Mouse (Mus musculus) hindbrain, embryonic 15.5 days (tissue): Measurements from ENCODE around the gene Slc22a14. TPM values are rescaled to one million over a fixed set of nuclear protein-coding genes. Genes with fewer than 3 reads are reported as not detected.
"Not testable (repeated sequence)": the region's sequence is repeated elsewhere in the genome, so short reads cannot be mapped to it uniquely, and the experiment has no call there.

Experiments
- ATAC-seq: fragments of 200-750 bp; cut with Nextera tagmentation; 2 replicates; pipeline ENCODE4 v1.8.0; 2017; ENCODE audit warnings: low read depth, moderate number of reproducible peaks, moderate TSS enrichment; ENCODE audit not compliant: low FRiP score
- H3K27ac ChIP-seq: fragments of 300-500 bp; sonication (generic); replicated peaks from 2 replicates; pipeline ENCODE4 v1.5.1; 2015; ENCODE audit warnings: mild to moderate bottlenecking, inconsistent platforms
- H3K27me3 ChIP-seq: fragments of 300-500 bp; sonication (generic); 2 replicates; pipeline ENCODE4 v1.6.1; 2015; ENCODE audit warnings: control low read depth, inconsistent platforms
- H3K36me3 ChIP-seq: fragments of 300-500 bp; sonication (generic); 2 replicates; pipeline ENCODE4 v1.6.1; 2015; ENCODE audit warnings: control low read depth, inconsistent platforms
- H3K4me1 ChIP-seq: fragments of 300-500 bp; sonication (generic); replicated peaks from 2 replicates; pipeline ENCODE4 v1.6.1; 2015; ENCODE audit warnings: control low read depth, inconsistent platforms
- H3K4me2 ChIP-seq: fragments of 300-500 bp; sonication (generic); 2 replicates; pipeline ENCODE4 v1.6.1; 2015; ENCODE audit warnings: moderate library complexity, mild to moderate bottlenecking, inconsistent platforms
- H3K4me3 ChIP-seq: fragments of 300-500 bp; sonication (generic); 2 replicates; pipeline ENCODE4 v1.5.1; 2015; ENCODE audit warnings: mild to moderate bottlenecking, inconsistent platforms
- H3K9ac ChIP-seq: fragments of 300-500 bp; sonication (generic); 2 replicates; pipeline ENCODE4 v1.6.1; 2015; ENCODE audit warnings: inconsistent platforms
- H3K9me3 ChIP-seq: fragments of 300-500 bp; sonication (generic); 2 replicates; pipeline ENCODE4 v1.6.1; 2016; ENCODE audit warnings: control low read depth, inconsistent platforms
- WGBS: fragments of 180-500 bp; shearing (Covaris S2); methylation state at CpG from one replicate; pipeline ENCODE4 v1.1.7; 2015; 5-methylcytosine and 5-hydroxymethylcytosine counted together
- polyA plus RNA-seq: library from polyadenylated mRNA; unstranded; fragments of >200 nt; fragmentation: Nextera tagmentation; extraction: Ambion mirVana; gene quantifications from 2 replicates; pipeline ENCODE4 v1.2.1, GENCODE M21; 2015

The Slc22a14 gene
- polyA plus RNA-seq, 1 experiment from 2014 or later: not detected

- H3K36me3 ChIP-seq: no peaks in the 10 kb centered on the region
- no peak overlapping the region for H3K9ac ChIP-seq
- H3K27ac ChIP-seq: no peak overlapping the region
- no peak overlapping the region for H3K4me3 ChIP-seq
- WGBS: 63% methylated on average over 5 of the region's 5 CpGs
- no peak for ATAC-seq
- H3K27me3 ChIP-seq: no peaks in the 10 kb centered on the region
- no peaks in the 10 kb centered on the region for H3K9me3 ChIP-seq
- H3K4me2 ChIP-seq: no peak overlapping the region
- no peaks in the 10 kb centered on the region for H3K4me1 ChIP-seq
Observed at GRCm38 (mm10) chr9:119388956-119389355, 23.6 kb upstream of the Slc22a14 start.

GRCm38 (mm10) chr9:119382603-119383002 lies 17.2 kb upstream of the Slc22a14 start:
- Histone ChIP-seq H3K36me3 (no peaks in the 10 kb centered on the region), H3K4me2 (no peak overlapping the region), H3K27ac (no peak overlapping the region), H3K4me3 (no peak overlapping the region), H3K4me1 (no peaks in the 10 kb centered on the region; the same call in 1 of the 2 replicates), H3K27me3 (no peaks in the 10 kb centered on the region), H3K9ac (no peak overlapping the region), H3K9me3 (no peaks in the 10 kb centered on the region)
- WGBS: 62% methylated on average over 6 of the region's 6 CpGs
- no peak for ATAC-seq

- WGBS: 93% methylated on average over 4 of the region's 4 CpGs
- no peak overlapping the region for H3K27ac ChIP-seq
- no peaks in the 10 kb centered on the region for H3K36me3 ChIP-seq
- H3K9me3 ChIP-seq: no peaks in the 10 kb centered on the region
- H3K4me2 ChIP-seq: no peak overlapping the region
- no peak overlapping the region for H3K9ac ChIP-seq
- no peak for ATAC-seq
- no peaks in the 10 kb centered on the region; the same call in 1 of the 2 replicates for H3K4me1 ChIP-seq
- H3K27me3 ChIP-seq: no peaks in the 10 kb centered on the region
- no peak overlapping the region for H3K4me3 ChIP-seq
Observed at GRCm38 (mm10) chr9:119378231-119378630, 12.9 kb upstream of the Slc22a14 start.

GRCm38 (mm10) chr9:119375556-119375955 lies 10.2 kb upstream of the Slc22a14 start:
- Histone ChIP-seq H3K4me2 (no peak overlapping the region), H3K36me3 (no peaks in the 10 kb centered on the region), H3K9ac (no peak overlapping the region), H3K9me3 (no peaks in the 10 kb centered on the region), H3K27me3 (no peaks in the 10 kb centered on the region), H3K4me3 (no peak overlapping the region), H3K4me1 (no peaks in the 10 kb centered on the region), H3K27ac (no peak overlapping the region)
- WGBS: 66% methylated on average over 6 of the region's 6 CpGs
- no peak for ATAC-seq

- Histone ChIP-seq H3K9ac (no peak overlapping the region), H3K4me3 (no peak overlapping the region), H3K4me1 (no peaks in the 10 kb centered on the region), H3K27me3 (no peaks in the 10 kb centered on the region), H3K9me3 (no peaks in the 10 kb centered on the region), H3K36me3 (no peaks in the 10 kb centered on the region), H3K4me2 (no peak overlapping the region), H3K27ac (no peak overlapping the region)
- 76% methylated on average over 3 of the region's 3 CpGs for WGBS
- ATAC-seq: no peak
Observed at GRCm38 (mm10) chr9:119375008-119375407, 9.7 kb upstream of the Slc22a14 start.

- 82% methylated on average over 4 of the region's 4 CpGs for WGBS
- H3K27me3 ChIP-seq: no peaks in the 10 kb centered on the region
- H3K4me1 ChIP-seq: no peaks in the 10 kb centered on the region
- no peak overlapping the region for H3K27ac ChIP-seq
- no peaks in the 10 kb centered on the region for H3K36me3 ChIP-seq
- no peak for ATAC-seq
- H3K9me3 ChIP-seq: no peaks in the 10 kb centered on the region
- H3K4me3 ChIP-seq: no peak overlapping the region
- H3K4me2 ChIP-seq: no peak overlapping the region
- no peak overlapping the region for H3K9ac ChIP-seq
Observed at GRCm38 (mm10) chr9:119371251-119371650, 5.9 kb upstream of the Slc22a14 start.

GRCm38 (mm10) chr9:119370770-119371169 lies 5.4 kb upstream of the Slc22a14 start:
- not testable (repeated sequence) for H3K4me3 ChIP-seq, H3K4me1 ChIP-seq, H3K27me3 ChIP-seq, H3K9ac ChIP-seq, H3K9me3 ChIP-seq, H3K36me3 ChIP-seq, ATAC-seq, H3K4me2 ChIP-seq, H3K27ac ChIP-seq
- WGBS: 93% methylated on average over 4 of the region's 4 CpGs

GRCm38 (mm10) chr9:119368367-119368766 lies 3.0 kb upstream of the Slc22a14 start:
- Histone ChIP-seq H3K4me3 (no peak overlapping the region), H3K27ac (no peak overlapping the region), H3K9ac (no peak overlapping the region), H3K27me3 (no peaks in the 10 kb centered on the region), H3K4me1 (no peaks in the 10 kb centered on the region), H3K4me2 (no peak overlapping the region), H3K9me3 (no peaks in the 10 kb centered on the region), H3K36me3 (no peaks in the 10 kb centered on the region)
- ATAC-seq: no peak
- 83% methylated on average over 3 of the region's 3 CpGs for WGBS

GRCm38 (mm10) chr9:119363229-119363628 lies 2.1 kb downstream of the Slc22a14 start:
- 94% methylated on average over 12 of the region's 12 CpGs for WGBS
- no peaks in the 10 kb centered on the region for H3K9me3 ChIP-seq
- peaks cover 2% of the 10 kb centered on the region; the same call in 1 of the 2 replicates for H3K4me1 ChIP-seq
- no peak overlapping the region for H3K4me2 ChIP-seq
- no peaks in the 10 kb centered on the region for H3K27me3 ChIP-seq
- no peaks in the 10 kb centered on the region for H3K36me3 ChIP-seq
- no peak overlapping the region for H3K9ac ChIP-seq
- ATAC-seq: no peak
- H3K27ac ChIP-seq: no peak overlapping the region
- H3K4me3 ChIP-seq: no peak overlapping the region

GRCm38 (mm10) chr9:119361416-119361815 lies 3.9 kb downstream of the Slc22a14 start:
- Histone ChIP-seq H3K4me3 (no peak overlapping the region), H3K9ac (no peak overlapping the region), H3K4me2 (no peak overlapping the region), H3K4me1 (peaks cover 8% of the 10 kb centered on the region), H3K36me3 (no peaks in the 10 kb centered on the region), H3K27me3 (no peaks in the 10 kb centered on the region), H3K27ac (no peak overlapping the region), H3K9me3 (no peaks in the 10 kb centered on the region)
- no peak for ATAC-seq
- 94% methylated on average over 5 of the region's 5 CpGs for WGBS

GRCm38 (mm10) chr9:119358058-119358429 lies 7.3 kb downstream of the Slc22a14 start:
- H3K4me1 ChIP-seq: peaks cover 8% of the 10 kb centered on the region
- H3K27me3 ChIP-seq: no peaks in the 10 kb centered on the region
- 34% methylated on average over 9 of the region's 9 CpGs for WGBS
- H3K4me2 ChIP-seq: peak overlapping the region; percentile 82
- no peak for ATAC-seq
- H3K27ac ChIP-seq: no peak overlapping the region
- no peaks in the 10 kb centered on the region; the same call in 1 of the 2 replicates for H3K36me3 ChIP-seq
- H3K9ac ChIP-seq: 0 out of 2 replicates have a peak overlapping the region, but pooled peaks have one; percentile 62
- H3K9me3 ChIP-seq: no peaks in the 10 kb centered on the region
- H3K4me3 ChIP-seq: peak overlapping the region; percentile 79

GRCm38 (mm10) chr9:119357331-119358057 lies 7.9 kb downstream of the Slc22a14 start, which contains the start of gene Xylb:
Xylb (plus strand) TSS chr9:119357381.
- Histone ChIP-seq H3K27me3 (no peaks in the 10 kb centered on the region), H3K4me1 (peaks cover 8% of the 10 kb centered on the region), H3K27ac (no peak within 1 kb of the TSS), H3K9me3 (no peaks in the 10 kb centered on the region), H3K9ac (peak within 1 kb of the TSS; percentile 62), H3K4me2 (peak within 1 kb of the TSS; percentile 82), H3K4me3 (peak within 1 kb of the TSS; percentile 79), H3K36me3 (no peaks in the 10 kb centered on the region; the same call in 1 of the 2 replicates)
- peak; percentile 89 for ATAC-seq
- WGBS: 2% methylated on average over 65 of the region's 65 CpGs

- no peak for ATAC-seq
- no peak overlapping the region for H3K27ac ChIP-seq
- H3K4me3 ChIP-seq: no peak overlapping the region
- H3K9ac ChIP-seq: no peak overlapping the region
- peaks cover 6% of the 10 kb centered on the region for H3K36me3 ChIP-seq
- 77% methylated on average over 6 of the region's 6 CpGs for WGBS
- H3K27me3 ChIP-seq: no peaks in the 10 kb centered on the region
- peaks cover 8% of the 10 kb centered on the region for H3K4me1 ChIP-seq
- H3K9me3 ChIP-seq: no peaks in the 10 kb centered on the region
- no peak overlapping the region for H3K4me2 ChIP-seq
Observed at GRCm38 (mm10) chr9:119355943-119356342, 9.4 kb downstream of the Slc22a14 start.
